Mouse (Mus musculus): ENCODE results near the gene Pald1.

- TF ChIP-seq GATA1 (IDR thresholded peaks at IDR 0.05; ENCODE audit: low read length) (no peak), TAL1 (IDR thresholded peaks at IDR 0.05; ENCODE audit: low read length) (no peak)
These were observed 52.3 kb downstream of the Pald1 start for GRCm38 (mm10) chr10:61331046-61331445.
